Mouse (Mus musculus): ENCODE results near the gene Pebp1. TPM values are rescaled to one million over a fixed set of nuclear protein-coding genes. Genes with fewer than 3 reads are reported as not detected.

Gene Pebp1
- polyA plus RNA-seq, 1 experiment, result 259 TPM

- no peak for DNase-seq (ENCODE audit: low read depth, low spot score)
- WGBS, result 100% methylated on average over 2 of the region's 2 CpGs
Observed at GRCm38 (mm10) chr5:117290081-117290480, 2.7 kb upstream of the Pebp1 start.

- DNase-seq (ENCODE audit: low read depth, low spot score), result no peak
Observed at GRCm38 (mm10) chr5:117289646-117290045, 2.2 kb upstream of the Pebp1 start.

GRCm38 (mm10) chr5:117286286-117286685, 1.1 kb downstream of the Pebp1 start:
- WGBS, result 27% methylated on average over 3 of the region's 3 CpGs
- DNase-seq (ENCODE audit: low read depth, low spot score), result no peak

- 71% methylated on average over 4 of the region's 4 CpGs for WGBS
Observed at GRCm38 (mm10) chr5:117285266-117285665, 2.2 kb downstream of the Pebp1 start.

GRCm38 (mm10) chr5:117284682-117285081, 2.7 kb downstream of the Pebp1 start:
- 43% methylated on average over 7 of the region's 7 CpGs for WGBS
- DNase-seq (ENCODE audit: low read depth, low spot score), result no peak

More at GRCm38 (mm10) chr5:117285266-117285665, 2.2 kb downstream of the Pebp1 start:
- no peak for DNase-seq (ENCODE audit: low read depth, low spot score)

- DNase-seq (ENCODE audit: low read depth, low spot score), result no peak
- WGBS, result 85% methylated on average over 9 of the region's 9 CpGs
Observed at GRCm38 (mm10) chr5:117284029-117284428, 3.4 kb downstream of the Pebp1 start.

- no peak for DNase-seq (ENCODE audit: low read depth, low spot score)
- WGBS, result 85% methylated on average over 8 of the region's 8 CpGs
Observed at GRCm38 (mm10) chr5:117282360-117282759, 5.1 kb downstream of the Pebp1 start.

GRCm38 (mm10) chr5:117281536-117281935, 5.9 kb downstream of the Pebp1 start:
- WGBS, result 87% methylated on average over 10 of the region's 10 CpGs
- no peak for DNase-seq (ENCODE audit: low read depth, low spot score)

GRCm38 (mm10) chr5:117279669-117280050, 7.8 kb downstream of the Pebp1 start:
- no peak for DNase-seq (ENCODE audit: low read depth, low spot score)
- WGBS, result 23% methylated on average over 4 of the region's 4 CpGs

GRCm38 (mm10) chr5:117278809-117279668, 8.4 kb downstream of the Pebp1 start:
- WGBS, result 33% methylated on average over 15 of the region's 15 CpGs
- DNase-seq (ENCODE audit: low read depth, low spot score), result peak; percentile 73

- no peak for DNase-seq (ENCODE audit: low read depth, low spot score)
- 95% methylated on average over 6 of the region's 6 CpGs for WGBS
Observed at GRCm38 (mm10) chr5:117277784-117278183, 9.6 kb downstream of the Pebp1 start.

- WGBS, result 59% methylated on average over 5 of the region's 5 CpGs
Observed at GRCm38 (mm10) chr5:117274817-117275216, 12.6 kb downstream of the Pebp1 start.

GRCm38 (mm10) chr5:117271945-117272344, 15.5 kb downstream of the Pebp1 start:
- DNase-seq (ENCODE audit: low read depth, low spot score), result no peak
- 94% methylated on average over 14 of the region's 14 CpGs for WGBS

More at GRCm38 (mm10) chr5:117274817-117275216, 12.6 kb downstream of the Pebp1 start:
- no peak for DNase-seq (ENCODE audit: low read depth, low spot score)

GRCm38 (mm10) chr5:117269395-117269794, 18.0 kb downstream of the Pebp1 start:
- 77% methylated on average over 12 of the region's 12 CpGs for WGBS
- DNase-seq (ENCODE audit: low read depth, low spot score), result no peak

GRCm38 (mm10) chr5:117268749-117269148, 18.7 kb downstream of the Pebp1 start:
- 80% methylated on average over 5 of the region's 5 CpGs for WGBS
- no peak for DNase-seq (ENCODE audit: low read depth, low spot score)

- no peak for DNase-seq (ENCODE audit: low read depth, low spot score)
- WGBS, result 75% methylated on average over 14 of the region's 14 CpGs
Observed at GRCm38 (mm10) chr5:117267913-117268312, 19.5 kb downstream of the Pebp1 start.

- WGBS, result 68% methylated on average over 5 of the region's 5 CpGs
- no peak for DNase-seq (ENCODE audit: low read depth, low spot score)
Observed at GRCm38 (mm10) chr5:117264701-117265100, 22.7 kb downstream of the Pebp1 start.

GRCm38 (mm10) chr5:117263566-117263965, 23.9 kb downstream of the Pebp1 start:
- 83% methylated on average over 21 of the region's 21 CpGs for WGBS
- no peak for DNase-seq (ENCODE audit: low read depth, low spot score)

GRCm38 (mm10) chr5:117258276-117258675, 29.1 kb downstream of the Pebp1 start:
- WGBS, result 78% methylated on average over 15 of the region's 15 CpGs

GRCm38 (mm10) chr5:117251763-117252162, 35.7 kb downstream of the Pebp1 start:
- WGBS, result 93% methylated on average over 3 of the region's 3 CpGs
- no peak for DNase-seq (ENCODE audit: low read depth, low spot score)

More at GRCm38 (mm10) chr5:117258276-117258675, 29.1 kb downstream of the Pebp1 start:
- no peak for DNase-seq (ENCODE audit: low read depth, low spot score)

- no peak for DNase-seq (ENCODE audit: low read depth, low spot score)
- 88% methylated on average over 24 of the region's 24 CpGs for WGBS
Observed at GRCm38 (mm10) chr5:117250796-117251195, 36.6 kb downstream of the Pebp1 start.

Data from large intestine, adult 2 months (tissue).